Mouse (Mus musculus) kidney, postnatal 0 days (tissue): ENCODE measurements around the gene Adamts14. TPM values are rescaled to one million over a fixed set of nuclear protein-coding genes. Genes with fewer than 3 reads are reported as not detected.

Experiments used
- ATAC-seq: fragments of 200-750 bp; cut with Nextera tagmentation; replicated peaks from 2 replicates; pipeline ENCODE4 v1.8.0; 2017; ENCODE audit warnings: low read depth, moderate number of reproducible peaks, moderate TSS enrichment, moderate library complexity; ENCODE audit not compliant: low FRiP score
- DNase-seq: peaks from one replicate; pipeline ENCODE4 v3.0.0-alpha.2; 2016; ENCODE audit warnings: low spot score
- H3K27ac ChIP-seq: fragments of 300-500 bp; sonication (generic); 2 replicates; pipeline ENCODE4 v1.5.1; 2014; ENCODE audit warnings: mild to moderate bottlenecking
- H3K27me3 ChIP-seq: fragments of 300-500 bp; sonication (generic); 2 replicates; pipeline ENCODE4 v1.6.1; 2014; ENCODE audit warnings: low read length, mixed read lengths; ENCODE audit not compliant: insufficient read depth
- H3K36me3 ChIP-seq: fragments of 300-500 bp; sonication (generic); 2 replicates; pipeline ENCODE4 v1.6.1; 2014; ENCODE audit warnings: low read length, mixed read lengths; ENCODE audit not compliant: insufficient read depth
- H3K4me1 ChIP-seq: fragments of 300-500 bp; sonication (generic); replicated peaks from 2 replicates; pipeline ENCODE4 v1.6.1; 2014; ENCODE audit warnings: antibody characterized with exemption, low read length, mixed read lengths; ENCODE audit not compliant: insufficient read depth
- H3K4me2 ChIP-seq: fragments of 300-500 bp; sonication (generic); 2 replicates; pipeline ENCODE4 v1.6.1; 2014; ENCODE audit warnings: mild to moderate bottlenecking, low read length, moderate library complexity, mixed read lengths
- H3K4me3 ChIP-seq: fragments of 300-500 bp; sonication (generic); replicated peaks from 2 replicates; pipeline ENCODE4 v1.5.1; 2014; ENCODE audit warnings: low read depth, low read length
- H3K9ac ChIP-seq: fragments of 300-500 bp; sonication (generic); 2 replicates; pipeline ENCODE4 v1.6.1; 2014; ENCODE audit warnings: low read depth, low read length
- H3K9me3 ChIP-seq: fragments of 300-500 bp; sonication (generic); replicated peaks from 2 replicates; pipeline ENCODE4 v1.6.1; 2016; ENCODE audit warnings: low read length, inconsistent platforms, mixed read lengths
- CTCF ChIP-seq: IDR thresholded peaks from 2 replicates; pipeline ENCODE4 v1.5.1; 2016; ENCODE audit warnings: antibody characterized with exemption, low read depth, mild to moderate bottlenecking, moderate library complexity
- WGBS: fragments of 180-500 bp; shearing (Covaris S2); extraction: QIAGEN DNeasy Blood & Tissue Kit; methylation state at CpG from one replicate; pipeline ENCODE4 v1.1.7; 2014; 5-methylcytosine and 5-hydroxymethylcytosine counted together
- polyA plus RNA-seq: library from polyadenylated mRNA; unstranded; fragments of >200 nt; fragmentation: Nextera tagmentation; extraction: Ambion mirVana; gene quantifications from 2 replicates; pipeline ENCODE4 v1.2.1, GENCODE M21; 2015

The Adamts14 gene
- polyA plus RNA-seq, 1 experiment from 2014 or later = 0.71 TPM

DNA sequence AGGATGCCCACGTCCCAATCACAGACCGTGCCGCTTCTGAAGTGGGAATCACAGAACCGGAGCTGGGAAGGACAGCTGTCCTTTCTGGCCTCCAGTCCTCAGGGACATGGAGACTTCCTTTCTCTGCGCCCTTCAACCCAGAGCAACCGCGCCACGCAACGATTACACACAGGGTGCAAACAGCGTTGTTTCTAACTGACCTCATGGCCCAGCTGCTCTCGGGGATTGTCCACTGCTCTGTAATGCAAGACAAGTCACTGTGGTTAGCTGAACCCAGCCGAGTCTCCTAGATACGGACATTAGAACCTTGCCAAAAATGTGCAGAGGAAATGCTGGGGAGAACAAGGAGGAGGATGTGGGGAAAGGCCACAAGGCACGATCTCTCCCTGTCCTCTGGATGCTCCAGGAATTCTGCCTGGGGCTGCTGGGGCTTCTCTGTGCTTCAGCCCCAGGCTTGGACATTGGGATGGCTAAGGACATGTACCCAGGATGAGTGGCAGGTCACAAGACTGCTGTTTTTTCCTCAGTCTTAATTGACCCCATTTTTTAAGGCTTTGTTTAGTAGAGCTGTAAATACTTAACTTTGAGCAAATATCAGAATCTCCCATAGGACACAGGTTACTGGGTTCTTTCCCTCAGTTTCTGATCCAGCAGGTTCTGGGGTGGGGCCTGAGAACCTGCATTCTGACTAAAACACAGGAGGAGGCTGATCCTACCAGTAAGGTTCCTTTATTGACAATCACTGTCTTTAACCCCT lies 4.9 kb upstream of the Adamts14 start:
- Histone ChIP-seq H3K9me3 (no peaks in the 10 kb centered on the region), H3K27me3 (no peaks in the 10 kb centered on the region), H3K27ac (peak overlapping the region; percentile 25; the same call in 1 of the 2 replicates), H3K4me3 (no peak overlapping the region), H3K36me3 (no peaks in the 10 kb centered on the region), H3K9ac (no peak overlapping the region), H3K4me2 (no peak overlapping the region), H3K4me1 (no peaks in the 10 kb centered on the region; the same call in 1 of the 2 replicates)
- TF ChIP-seq CTCF = no peak
- DNase-seq = peak; percentile 84
- ATAC-seq = no peak
- WGBS = 44% methylated on average over 14 of the region's 14 CpGs

DNA sequence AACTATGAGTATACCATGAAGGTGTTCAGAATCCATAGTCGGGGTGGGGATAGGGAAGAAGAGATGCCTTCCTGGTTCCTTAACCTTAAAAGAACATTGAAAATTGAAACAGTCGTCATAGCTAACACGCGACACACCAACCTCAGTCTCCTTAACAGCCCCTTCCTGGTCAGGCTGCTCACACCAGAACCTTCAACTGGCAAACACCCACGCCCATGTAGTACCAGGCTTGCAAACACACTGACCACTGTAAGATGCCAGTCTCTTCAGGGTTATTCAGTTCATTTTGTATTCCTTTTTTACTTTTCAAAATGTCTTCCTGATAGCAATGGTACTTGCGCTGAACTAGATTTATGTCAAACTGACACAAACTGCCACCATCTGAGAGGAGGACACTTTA lies 3.8 kb upstream of the Adamts14 start:
- no peak for TF ChIP-seq CTCF
- no peaks in the 10 kb centered on the region for H3K27me3 ChIP-seq
- no peak overlapping the region for H3K4me2 ChIP-seq
- DNase-seq (no peak), ATAC-seq (no peak)
- no peaks in the 10 kb centered on the region; the same call in 1 of the 2 replicates for H3K4me1 ChIP-seq
- H3K27ac ChIP-seq = no peak overlapping the region
- WGBS = 94% methylated on average over 6 of the region's 6 CpGs
- no peak overlapping the region for H3K9ac ChIP-seq
- no peaks in the 10 kb centered on the region for H3K36me3 ChIP-seq
- H3K4me3 ChIP-seq = no peak overlapping the region
- no peaks in the 10 kb centered on the region for H3K9me3 ChIP-seq

DNA sequence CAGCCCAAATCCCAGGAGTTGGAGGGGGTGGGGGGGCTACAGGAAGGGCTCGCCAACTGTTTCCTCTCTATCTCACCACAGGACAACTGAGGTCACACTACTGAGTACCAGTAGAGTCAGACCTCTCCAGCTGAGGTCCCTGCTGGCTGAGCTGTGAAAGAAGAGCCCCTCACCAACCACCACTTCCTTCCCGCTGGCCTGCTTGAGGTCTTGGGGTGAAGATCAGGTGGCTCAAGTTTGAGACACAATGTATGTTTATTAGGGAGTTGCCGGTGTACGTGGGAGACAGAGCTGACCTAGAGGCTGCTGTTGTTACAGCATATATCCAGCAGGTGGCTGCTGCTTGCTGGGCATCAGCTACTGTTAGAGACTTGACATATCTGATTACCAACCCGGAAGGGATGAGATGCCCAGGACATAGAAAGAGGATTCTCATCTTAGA lies 2.5 kb upstream of the Adamts14 start:
- peak; percentile 36 for ATAC-seq
- H3K9me3 ChIP-seq = no peaks in the 10 kb centered on the region
- no peak overlapping the region for H3K9ac ChIP-seq
- H3K4me2 ChIP-seq = peak overlapping the region; percentile 21; the same call in 1 of the 2 replicates
- H3K27ac ChIP-seq = no peak overlapping the region
- H3K36me3 ChIP-seq = no peaks in the 10 kb centered on the region
- peak; percentile 82 for TF ChIP-seq CTCF
- DNase-seq = peak; percentile 90
- no peaks in the 10 kb centered on the region for H3K27me3 ChIP-seq
- no peaks in the 10 kb centered on the region; the same call in 1 of the 2 replicates for H3K4me1 ChIP-seq
- H3K4me3 ChIP-seq = no peak overlapping the region
- 0% methylated on average over 5 of the region's 5 CpGs for WGBS

DNA sequence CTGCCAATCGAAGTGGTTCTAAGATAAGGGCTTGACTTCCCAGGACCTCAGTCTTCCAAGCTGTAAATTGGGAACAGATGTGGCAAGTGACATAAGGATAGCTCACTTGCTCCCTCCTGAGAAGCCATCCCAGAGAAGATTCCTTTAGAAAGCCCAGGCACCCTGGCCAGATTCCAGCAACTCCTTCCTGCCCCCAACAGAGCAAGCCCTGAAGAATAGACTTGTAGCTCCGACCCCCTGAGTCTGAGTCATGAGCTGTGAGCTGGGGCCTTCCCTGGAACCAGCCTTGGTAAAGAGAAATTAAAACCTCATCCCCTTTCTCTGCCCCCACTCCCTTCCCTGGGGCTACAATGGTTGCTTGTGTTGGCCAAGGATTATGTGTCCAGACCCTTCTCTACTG lies 1.3 kb upstream of the Adamts14 start:
- Histone ChIP-seq H3K27ac (no peak overlapping the region), H3K4me2 (no peak overlapping the region), H3K4me1 (no peaks in the 10 kb centered on the region; the same call in 1 of the 2 replicates), H3K4me3 (no peak overlapping the region), H3K27me3 (no peaks in the 10 kb centered on the region), H3K9ac (no peak overlapping the region), H3K9me3 (no peaks in the 10 kb centered on the region), H3K36me3 (no peaks in the 10 kb centered on the region)
- 43% methylated on average over 2 of the region's 2 CpGs for WGBS
- no peak for TF ChIP-seq CTCF
- ATAC-seq = no peak
- peak; percentile 24 for DNase-seq

DNA sequence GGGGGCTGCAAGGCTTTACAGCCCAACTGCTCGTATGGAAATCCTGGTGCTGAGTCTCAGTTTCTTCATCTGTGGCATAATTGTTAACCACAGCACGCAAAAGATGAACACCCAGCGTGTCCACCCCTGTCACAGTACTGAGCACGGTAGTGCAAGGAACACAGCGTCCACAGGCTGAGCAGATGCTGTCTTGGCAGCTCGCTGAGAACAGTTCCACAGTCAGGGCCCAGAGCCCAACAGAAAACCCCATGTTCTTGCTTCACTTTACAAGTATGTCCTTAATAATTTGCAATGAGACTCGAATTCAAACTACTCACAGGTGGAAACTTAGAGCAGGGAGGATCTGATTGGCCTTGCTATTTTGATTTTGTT lies 592 bp upstream of the Adamts14 start:
- H3K9ac ChIP-seq = 0 out of 2 replicates have a peak overlapping the region, but pooled peaks have one; percentile 61
- H3K4me2 ChIP-seq = peak overlapping the region; percentile 67
- H3K9me3 ChIP-seq = no peaks in the 10 kb centered on the region
- peak overlapping the region; percentile 35; the same call in 1 of the 2 replicates for H3K4me3 ChIP-seq
- no peak for DNase-seq
- no peaks in the 10 kb centered on the region; the same call in 1 of the 2 replicates for H3K4me1 ChIP-seq
- ATAC-seq = no peak
- no peaks in the 10 kb centered on the region for H3K36me3 ChIP-seq
- H3K27ac ChIP-seq = no peak overlapping the region
- TF ChIP-seq CTCF = no peak
- WGBS = 54% methylated on average over 7 of the region's 7 CpGs
- no peaks in the 10 kb centered on the region for H3K27me3 ChIP-seq

DNA sequence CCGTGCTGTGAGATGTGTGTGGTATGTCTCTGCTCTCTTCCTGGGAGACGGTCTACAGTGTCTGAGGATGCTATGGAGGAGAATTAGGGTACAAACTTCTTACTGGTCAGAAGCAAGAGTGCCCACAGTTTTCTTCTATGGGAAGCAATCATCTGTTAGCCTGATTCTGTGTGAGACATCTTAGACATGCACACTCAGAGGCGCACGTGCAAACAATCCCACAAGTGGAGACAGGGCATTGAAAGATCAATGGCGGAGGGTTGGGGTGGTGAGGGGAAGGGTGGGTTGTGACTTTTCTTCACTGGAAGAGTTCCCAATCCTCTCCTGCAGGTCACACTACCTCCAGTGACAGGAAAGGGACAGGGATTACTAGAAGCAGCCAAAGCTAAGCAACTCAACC lies 607 bp downstream of the Adamts14 start:
- DNase-seq (no peak), ATAC-seq (no peak)
- Histone ChIP-seq H3K4me1 (no peaks in the 10 kb centered on the region; the same call in 1 of the 2 replicates), H3K36me3 (no peaks in the 10 kb centered on the region), H3K9ac (peak overlapping the region; percentile 61; the same call in 1 of the 2 replicates), H3K9me3 (no peaks in the 10 kb centered on the region), H3K4me3 (peak overlapping the region; percentile 35), H3K4me2 (peak overlapping the region; percentile 67), H3K27me3 (no peaks in the 10 kb centered on the region), H3K27ac (no peak overlapping the region)
- WGBS = 38% methylated on average over 5 of the region's 5 CpGs
- no peak for TF ChIP-seq CTCF
